Mouse (Mus musculus) cerebellum, postnatal 4 days (tissue): ENCODE measurements around the gene Tmem243.
"Not testable (repeated sequence)": the region's sequence is repeated elsewhere in the genome, so short reads cannot be mapped to it uniquely, and the experiment has no call there.

Experiments
- DNase-seq, 2 experiments: peaks; one replicate each; pipeline ENCODE4 v3.0.0; 2022; ENCODE audit warnings: low spot score in 2 of 2, mixed read lengths in 1 of 2

The Tmem243 gene

GRCm38 (mm10) chr5:9107296-9108089 is 7.0 kb downstream of the Tmem243 start:
- DNase-seq = no peak

DNA sequence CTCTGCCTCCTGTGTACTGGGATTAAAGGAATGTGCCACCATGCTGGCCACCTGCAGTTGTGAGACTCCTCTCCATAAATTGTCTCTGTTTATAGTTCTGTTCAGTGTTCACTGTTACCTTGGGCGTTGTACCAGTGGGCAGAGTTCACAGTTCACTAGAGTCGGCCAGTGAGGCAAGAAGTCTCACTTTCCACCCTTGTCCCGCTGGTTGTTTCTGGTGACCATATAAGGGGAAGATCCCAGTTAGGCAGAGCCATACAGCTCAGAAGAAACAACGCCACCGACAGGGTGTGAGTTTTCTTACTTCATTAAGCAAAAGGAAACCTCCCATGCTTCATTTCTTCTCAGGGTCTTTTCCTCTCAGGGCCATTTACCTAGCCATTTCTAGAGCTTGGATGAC is 8.0 kb downstream of the Tmem243 start:
- DNase-seq = no peak

DNA sequence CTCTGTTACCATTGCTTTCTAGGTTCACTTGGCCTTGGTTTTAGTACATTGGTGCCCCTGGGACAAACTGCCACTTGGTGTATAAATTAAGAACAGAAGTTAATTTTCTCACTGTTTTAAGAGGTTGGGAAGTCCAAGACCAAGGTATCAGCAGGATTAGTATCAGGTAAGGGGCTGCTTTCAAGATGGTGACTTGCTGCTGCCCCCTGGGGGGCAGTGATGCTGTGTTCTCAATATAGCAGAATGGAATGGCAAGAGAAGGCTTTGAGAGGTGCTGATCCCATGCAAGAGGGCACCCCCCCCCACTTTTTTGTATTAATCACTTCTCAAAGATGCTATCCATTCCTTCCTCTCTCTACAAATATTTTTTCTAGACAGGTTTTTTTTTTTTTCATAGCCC is 9.1 kb downstream of the Tmem243 start:
- no peak for DNase-seq

GRCm38 (mm10) chr5:9111285-9111684 is 10.8 kb downstream of the Tmem243 start:
- DNase-seq = no peak

GRCm38 (mm10) chr5:9111759-9112158 is 11.3 kb downstream of the Tmem243 start:
- DNase-seq = peak in 1 of 2 experiments; percentile 46

GRCm38 (mm10) chr5:9114162-9114561 is 13.7 kb downstream of the Tmem243 start:
- DNase-seq = no peak

DNA sequence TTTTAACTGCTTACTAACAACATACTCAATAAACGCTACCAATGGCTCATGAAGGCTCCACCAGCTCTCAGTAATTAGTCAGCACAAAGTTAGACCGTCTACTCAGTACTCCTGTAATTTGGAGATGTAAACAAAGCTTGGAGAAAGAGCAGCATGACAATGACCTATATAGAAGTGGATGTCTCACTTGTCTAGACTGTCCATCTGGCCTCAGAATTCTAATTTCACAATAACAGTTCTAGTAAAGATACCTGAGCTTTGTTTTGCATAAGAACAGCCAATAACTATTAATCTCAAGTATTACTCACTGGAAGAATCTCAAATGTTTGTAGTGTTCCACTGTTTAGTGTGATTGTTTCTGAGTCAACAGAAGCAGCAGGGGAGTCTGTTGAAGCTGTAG is 23.7 kb downstream of the Tmem243 start:
- no peak for DNase-seq

GRCm38 (mm10) chr5:9128566-9128965 is 28.1 kb downstream of the Tmem243 start:
- no peak for DNase-seq

DNA sequence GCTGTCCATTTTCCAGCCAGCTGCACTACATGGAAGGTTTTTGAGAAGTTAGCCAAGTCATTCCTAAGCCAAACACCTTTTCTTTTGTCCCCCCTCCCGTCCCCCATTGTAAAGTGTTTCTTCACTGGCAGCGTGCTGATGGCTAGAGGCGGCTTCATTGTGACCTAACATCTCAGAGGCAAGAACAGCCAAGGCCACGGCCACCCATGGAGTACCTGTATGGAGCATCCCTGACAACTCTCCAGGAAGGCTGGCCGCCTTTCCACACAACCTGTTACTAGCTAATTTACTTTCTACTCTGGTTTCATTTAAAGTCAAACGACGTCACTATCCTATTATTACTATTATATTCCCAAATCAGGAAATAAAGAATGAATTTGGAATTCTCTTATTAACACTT is 31.3 kb downstream of the Tmem243 start:
- DNase-seq = no peak

GRCm38 (mm10) chr5:9135588-9135987 is 35.1 kb downstream of the Tmem243 start:
- DNase-seq = no peak

GRCm38 (mm10) chr5:9140724-9141123 is 40.3 kb downstream of the Tmem243 start:
- DNase-seq = no peak

- no peak for DNase-seq
Observed at GRCm38 (mm10) chr5:9142376-9142775, 41.9 kb downstream of the Tmem243 start.

DNA sequence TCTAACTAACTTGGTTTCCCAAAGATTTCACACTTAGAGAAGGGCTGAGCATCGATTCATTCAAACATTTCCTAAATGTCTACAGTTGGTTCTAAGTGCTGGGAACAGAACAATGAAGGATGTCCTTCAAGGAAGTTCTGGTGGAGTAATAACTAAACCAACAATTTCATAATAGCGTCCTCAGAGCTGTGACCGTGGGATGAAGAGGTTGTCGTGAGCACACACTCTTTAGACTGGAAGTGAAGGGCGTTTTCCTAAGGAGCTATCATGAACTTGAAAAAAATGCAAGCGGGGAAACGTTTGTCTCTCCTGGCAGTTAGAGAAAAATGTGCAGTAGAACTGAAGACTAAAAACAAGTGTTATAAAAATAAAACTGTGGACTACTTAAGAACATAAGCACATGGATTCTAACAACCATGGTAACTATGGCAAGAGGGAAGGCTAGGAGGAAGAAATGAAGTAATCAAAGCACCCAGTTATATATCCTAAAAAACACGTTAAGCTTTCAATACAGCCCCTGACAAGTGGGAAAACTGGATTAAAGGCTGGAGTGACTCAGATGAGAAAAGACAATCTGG is 48.9 kb downstream of the Tmem243 start:
- no peak for DNase-seq

DNA sequence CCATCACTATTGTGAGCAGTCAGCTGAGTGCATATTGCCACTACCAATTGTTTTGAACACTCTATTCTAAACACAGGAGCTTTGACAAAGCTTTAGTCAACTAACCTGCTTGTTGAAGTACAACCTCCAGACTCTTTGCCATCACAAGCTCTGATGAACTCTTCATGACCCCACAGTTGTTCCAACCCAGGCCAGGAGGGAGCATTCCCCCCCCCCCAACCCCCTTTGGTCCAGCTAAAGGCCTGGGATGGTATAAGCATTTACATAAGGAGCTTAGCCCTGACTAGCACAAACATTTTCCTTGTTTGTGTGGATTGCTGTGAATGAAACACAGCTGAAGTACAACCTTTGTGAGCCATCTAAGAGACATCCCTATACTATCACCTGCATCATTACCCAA is 56.3 kb downstream of the Tmem243 start:
- no peak for DNase-seq

- no peak for DNase-seq
Observed at GRCm38 (mm10) chr5:9157336-9157735, 56.9 kb downstream of the Tmem243 start.

DNA sequence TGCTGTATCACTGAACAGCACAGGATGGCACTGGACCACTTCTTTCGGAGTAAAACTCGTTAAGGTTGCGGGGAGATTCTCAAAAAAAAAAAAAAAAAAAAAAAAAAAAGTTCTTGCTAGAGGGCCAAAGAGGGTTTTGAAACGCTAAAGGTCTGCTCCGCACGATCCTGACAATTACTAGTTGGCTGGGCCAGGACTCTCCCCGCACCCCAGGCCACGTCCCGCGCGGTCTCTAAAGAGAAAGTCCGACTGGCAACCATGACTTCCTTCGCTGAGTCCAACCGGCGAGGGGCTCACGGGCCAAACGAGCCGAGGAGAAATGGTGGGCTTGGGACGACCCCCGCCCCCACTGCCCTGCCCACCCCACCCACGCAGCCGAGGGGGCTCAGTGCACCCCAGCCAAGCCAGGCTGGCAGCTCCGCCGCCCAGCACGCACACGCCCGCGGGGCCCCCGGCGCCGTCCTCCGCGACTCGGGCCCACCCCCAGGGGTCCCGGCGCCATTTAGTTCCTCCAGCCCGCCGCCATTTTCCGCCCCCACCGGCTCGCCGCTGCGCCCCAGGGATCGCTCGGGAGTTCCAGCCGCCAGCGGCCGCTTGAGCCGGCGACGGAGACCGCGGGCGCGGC is 60.5 kb downstream of the Tmem243 start:
- peak in 1 of 2 experiments; percentile 73 for DNase-seq

DNA sequence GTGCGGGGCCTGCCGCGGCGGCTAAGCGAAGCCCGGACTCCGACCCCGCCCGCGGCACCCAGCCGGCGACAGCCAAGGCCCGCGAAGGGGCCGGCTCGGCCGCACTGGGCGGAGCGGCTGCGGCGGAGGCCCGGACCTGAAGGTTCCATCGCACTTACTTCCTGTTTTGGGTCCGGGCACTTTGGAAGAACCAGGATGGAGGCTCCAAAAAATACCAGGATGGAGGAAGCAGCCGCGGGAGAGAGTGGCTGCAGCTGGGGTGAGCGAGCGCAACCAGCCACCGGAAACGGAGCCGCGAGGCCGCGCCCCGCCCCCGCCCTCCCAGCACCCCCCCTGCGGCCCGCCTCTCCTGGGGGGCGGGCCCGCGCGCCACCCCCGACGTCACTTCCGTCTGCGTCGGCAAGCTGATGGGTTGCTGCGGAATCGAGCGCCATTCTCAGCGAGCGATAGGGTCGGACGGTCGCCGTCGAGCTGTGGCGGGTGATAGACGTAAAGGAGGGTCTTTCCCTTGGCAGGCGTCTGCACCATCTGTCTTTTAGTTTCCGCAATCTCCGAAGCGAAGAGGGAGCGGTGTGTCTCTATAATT is 61.1 kb downstream of the Tmem243 start, which contains the start of gene Dmtf1:
Gene Dmtf1, minus strand, starts transcription at position 321 of the 586 bp plus-strand sequence.
- peak; percentile 84 to 91 for DNase-seq

GRCm38 (mm10) chr5:9162088-9162487 is 61.6 kb downstream of the Tmem243 start:
- peak in 1 of 2 experiments; percentile 6 for DNase-seq

- no peak for DNase-seq
Observed at GRCm38 (mm10) chr5:9163411-9163810, 62.9 kb downstream of the Tmem243 start.

GRCm38 (mm10) chr5:9165151-9165550 is 64.7 kb downstream of the Tmem243 start:
- not testable (repeated sequence) for DNase-seq

- no peak for DNase-seq
Observed at GRCm38 (mm10) chr5:9166366-9166765, 65.9 kb downstream of the Tmem243 start.

- not testable (repeated sequence) for DNase-seq
Observed at GRCm38 (mm10) chr5:9169328-9170005, 69.0 kb downstream of the Tmem243 start.
